Mouse (Mus musculus) thymus, adult 2 months (tissue): ENCODE data around the gene Zfp777. TPM values are rescaled to one million over a fixed set of nuclear protein-coding genes. Genes with fewer than 3 reads are reported as not detected.

Experiments
- DNase-seq: peaks from one replicate; pipeline ENCODE4 v3.0.0; 2021
- H3K27ac ChIP-seq: fragments of 200-500 bp; 2 replicates; pipeline ENCODE4 v1.5.1; 2012; ENCODE audit warnings: low read length, control low read depth; ENCODE audit not compliant: control insufficient read depth, insufficient read depth
- H3K27me3 ChIP-seq: fragments of 200-500 bp; 2 replicates; pipeline ENCODE4 v1.6.1; 2012; ENCODE audit warnings: mild to moderate bottlenecking, low read length, moderate library complexity, mixed read lengths; ENCODE audit not compliant: control insufficient read depth, insufficient read depth
- H3K36me3 ChIP-seq: fragments of 200-500 bp; 2 replicates; pipeline ENCODE4 v1.6.1; 2012; ENCODE audit warnings: mild to moderate bottlenecking, low read length, moderate library complexity; ENCODE audit not compliant: control insufficient read depth, insufficient read depth
- H3K4me1 ChIP-seq: fragments of 200-500 bp; replicated peaks from 2 replicates; pipeline ENCODE4 v1.6.1; 2012; ENCODE audit warnings: low read length; ENCODE audit not compliant: control insufficient read depth, insufficient read depth
- H3K4me3 ChIP-seq: fragments of 200-500 bp; 2 replicates; pipeline ENCODE4 v1.5.1; 2012; ENCODE audit warnings: mild to moderate bottlenecking, low read length, control low read depth, moderate library complexity; ENCODE audit not compliant: control insufficient read depth, insufficient read depth
- CTCF ChIP-seq: fragments of 200-500 bp; IDR thresholded peaks from 2 replicates; pipeline ENCODE4 v1.5.1; 2012; ENCODE audit warnings: mild to moderate bottlenecking, control low read depth, low read length, moderate library complexity, borderline replicate concordance; ENCODE audit not compliant: control insufficient read depth, poor library complexity, insufficient read depth; ENCODE audit errors: extremely low read depth
- POLR2A ChIP-seq: fragments of 200-500 bp; IDR thresholded peaks from 2 replicates; pipeline ENCODE4 v1.6.1; 2012; ENCODE audit warnings: mild to moderate bottlenecking, low read length, control low read depth, moderate library complexity; ENCODE audit not compliant: control insufficient read depth, poor library complexity, insufficient read depth; ENCODE audit errors: extremely low read depth
- WGBS: fragments of 180-500 bp; shearing (Covaris S2); methylation state at CpG from one replicate; pipeline ENCODE4 v1.1.7; 2018; 5-methylcytosine and 5-hydroxymethylcytosine counted together
- polyA plus RNA-seq: library from polyadenylated mRNA; depleted of rRNA; stranded (reverse); fragments of >200 nt; gene quantifications from 2 replicates; pipeline ENCODE4 v1.2.3, GENCODE M21; 2012

The Zfp777 gene
- polyA plus RNA-seq, 1 experiment = 45.5 TPM

DNA sequence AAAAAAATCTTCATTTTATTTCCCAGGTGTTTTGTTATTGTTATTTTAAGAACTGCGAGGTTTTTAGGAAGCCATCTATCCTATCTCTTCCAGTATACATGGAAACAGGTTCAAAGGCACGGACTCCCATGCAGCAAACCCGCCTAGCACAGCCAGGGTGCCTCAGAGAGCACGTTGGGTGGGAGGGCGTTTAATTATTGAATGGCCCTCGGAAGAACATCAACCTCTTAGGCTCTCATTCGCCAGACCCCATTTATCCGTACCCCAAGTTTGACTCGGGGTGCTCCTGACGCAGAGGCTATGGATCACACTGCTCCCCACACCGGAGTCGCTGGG is 1.6 kb downstream of the Zfp777 start:
- no peak overlapping the region for H3K27ac ChIP-seq
- H3K27me3 ChIP-seq = no peaks in the 10 kb centered on the region
- H3K4me3 ChIP-seq = peak overlapping the region; percentile 46
- 14% methylated on average over 12 of the region's 12 CpGs for WGBS
- TF ChIP-seq POLR2A (no peak), CTCF (no peak)
- no peak for DNase-seq
- peaks cover 13% of the 10 kb centered on the region for H3K4me1 ChIP-seq
- H3K36me3 ChIP-seq = peaks cover 21% of the 10 kb centered on the region

DNA sequence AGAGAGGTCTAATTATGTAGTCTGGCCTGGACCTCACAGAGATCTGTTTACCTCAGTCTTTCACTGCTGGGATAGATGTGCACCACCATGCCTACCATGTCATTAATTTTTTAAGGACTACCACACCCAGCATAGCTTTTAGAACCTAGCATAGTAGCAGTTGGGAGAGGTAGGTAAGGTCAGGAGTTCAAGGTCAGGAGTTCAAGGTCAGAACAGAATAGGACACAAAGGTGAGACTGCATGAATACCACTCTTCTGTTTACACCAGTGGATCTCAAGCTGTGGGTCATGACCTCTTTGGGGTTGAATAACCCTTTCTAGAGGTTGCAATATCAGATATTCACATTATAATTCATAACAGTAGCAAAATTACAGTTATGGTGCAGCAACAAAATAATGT is 16.1 kb downstream of the Zfp777 start:
- TF ChIP-seq CTCF = no peak
- no peak for TF ChIP-seq POLR2A
- Histone ChIP-seq H3K4me1 (no peaks in the 10 kb centered on the region), H3K4me3 (no peak overlapping the region), H3K27ac (no peak overlapping the region), H3K36me3 (peaks cover 53% of the 10 kb centered on the region), H3K27me3 (no peaks in the 10 kb centered on the region)
- no peak for DNase-seq

DNA sequence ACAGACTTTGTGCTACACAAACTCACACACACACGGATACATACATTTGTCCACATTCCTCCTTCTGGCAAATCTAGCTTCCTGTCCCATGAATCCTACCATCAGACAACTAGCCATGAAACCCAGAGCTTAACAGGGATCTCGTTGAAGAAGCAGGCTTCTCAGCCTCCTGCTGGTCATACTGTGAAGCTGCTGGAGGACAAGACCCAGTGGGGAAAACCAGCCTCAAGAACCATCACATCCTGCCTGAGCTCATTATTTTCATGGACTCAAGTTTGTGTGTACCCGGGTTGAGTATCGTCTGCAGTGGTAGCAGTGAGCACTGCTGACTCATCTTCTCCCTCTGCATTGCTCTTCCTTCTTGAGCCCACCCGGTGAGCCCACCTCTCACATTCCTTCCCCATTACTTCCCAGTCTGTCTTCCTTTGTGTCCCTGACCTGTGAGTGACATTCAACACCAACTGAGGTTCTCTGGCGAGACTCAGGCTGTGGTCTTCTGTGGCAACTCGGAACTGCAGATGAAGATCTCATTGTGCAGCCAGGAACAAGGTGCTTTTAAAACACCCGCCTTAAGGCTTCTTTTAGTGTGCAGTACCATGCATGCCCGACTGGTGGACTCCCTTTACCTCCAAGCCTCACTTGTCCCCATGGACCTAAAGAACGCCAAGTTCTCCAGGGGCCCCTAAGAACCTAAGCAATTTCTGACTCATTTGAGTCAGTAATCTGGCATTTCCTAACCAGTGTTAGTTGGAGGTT is 22.6 kb downstream of the Zfp777 start:
- H3K36me3 ChIP-seq = peaks cover 54% of the 10 kb centered on the region
- WGBS = 95% methylated on average over 10 of the region's 10 CpGs
- no peak overlapping the region for H3K4me3 ChIP-seq
- no peaks in the 10 kb centered on the region for H3K27me3 ChIP-seq
- H3K27ac ChIP-seq = no peak overlapping the region
- H3K4me1 ChIP-seq = no peaks in the 10 kb centered on the region
- no peak for DNase-seq
- TF ChIP-seq POLR2A (no peak), CTCF (no peak)

DNA sequence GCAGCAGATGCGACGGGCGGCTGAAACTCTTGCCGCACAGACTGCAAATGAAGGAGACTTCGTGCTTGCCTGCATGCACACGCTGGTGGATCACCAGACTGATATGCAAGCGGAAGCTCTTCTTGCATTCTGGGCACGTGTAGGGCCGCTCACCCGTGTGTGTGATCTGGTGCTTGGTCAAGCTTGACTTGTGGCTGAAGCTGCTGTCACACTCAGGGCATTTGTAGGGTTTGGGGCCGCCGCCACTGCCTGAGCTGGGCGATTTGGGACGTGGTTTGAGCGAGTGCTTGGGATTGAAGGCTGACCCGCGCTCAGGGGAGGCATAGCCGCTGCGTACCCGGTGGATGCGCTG is 23.7 kb downstream of the Zfp777 start:
- Histone ChIP-seq H3K27ac (no peak overlapping the region), H3K27me3 (no peaks in the 10 kb centered on the region), H3K4me3 (no peak overlapping the region), H3K36me3 (peaks cover 51% of the 10 kb centered on the region), H3K4me1 (no peaks in the 10 kb centered on the region)
- TF ChIP-seq POLR2A (no peak), CTCF (no peak)
- WGBS = 97% methylated on average over 21 of the region's 21 CpGs
- no peak for DNase-seq

DNA sequence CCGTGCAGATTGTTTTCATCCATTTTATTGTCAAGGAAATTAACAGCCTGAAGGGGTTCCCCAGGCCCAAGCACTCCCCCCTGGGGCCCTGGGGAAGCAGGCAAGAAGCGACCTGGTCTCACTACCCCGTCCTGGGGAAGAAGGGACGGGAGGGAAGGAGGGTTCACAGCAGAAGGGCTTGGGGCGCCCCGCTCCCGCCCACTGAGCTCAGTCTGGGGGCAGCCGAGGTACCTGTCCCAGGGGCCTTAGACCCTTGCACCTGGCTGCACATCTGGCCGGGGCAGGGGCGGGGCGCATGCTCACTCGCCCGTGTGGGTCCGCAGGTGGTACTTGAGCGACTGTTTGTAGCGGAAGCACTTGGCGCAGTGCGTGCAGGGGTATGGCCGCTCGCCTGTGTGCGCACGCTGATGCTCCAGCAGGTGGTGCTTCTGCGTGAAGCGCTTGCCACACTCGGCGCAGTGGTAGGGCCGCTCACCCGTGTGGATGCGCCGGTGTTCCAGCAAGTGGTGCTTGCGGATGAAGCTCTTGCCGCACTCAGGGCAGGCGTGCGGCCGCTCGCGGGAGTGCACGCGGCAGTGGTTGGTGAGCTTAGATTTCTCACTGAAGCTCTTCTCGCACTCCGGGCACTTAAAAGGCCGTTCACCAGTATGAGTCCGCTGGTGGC is 24.2 kb downstream of the Zfp777 start:
- no peak for DNase-seq
- Histone ChIP-seq H3K27me3 (no peaks in the 10 kb centered on the region), H3K4me1 (no peaks in the 10 kb centered on the region), H3K27ac (no peak overlapping the region), H3K36me3 (peaks cover 49% of the 10 kb centered on the region), H3K4me3 (no peak overlapping the region)
- no peak for TF ChIP-seq POLR2A
- TF ChIP-seq CTCF = no peak
- WGBS = 98% methylated on average over 43 of the region's 43 CpGs

DNA sequence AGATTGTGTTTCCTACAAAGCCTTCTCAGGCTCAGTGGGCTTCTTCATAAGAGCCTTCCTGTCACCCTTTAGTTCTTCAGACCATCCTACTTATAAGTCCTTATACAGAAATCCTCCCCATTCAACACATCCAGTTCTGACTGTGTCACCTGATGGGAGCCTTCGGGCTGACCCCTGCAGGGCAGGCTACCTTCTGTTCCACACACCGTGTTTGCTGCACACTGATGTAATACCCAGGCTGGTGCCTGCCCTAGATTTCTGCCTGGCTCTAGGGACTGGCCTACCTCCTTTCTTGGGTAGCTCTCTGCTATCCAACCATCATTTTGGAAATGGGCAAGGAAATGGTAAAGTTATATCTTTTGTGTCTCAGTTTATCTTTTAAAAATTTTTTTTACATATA is 26.0 kb downstream of the Zfp777 start:
- H3K4me1 ChIP-seq = no peaks in the 10 kb centered on the region
- no peak for TF ChIP-seq CTCF
- WGBS = 95% methylated on average over 2 of the region's 2 CpGs
- H3K36me3 ChIP-seq = peaks cover 32% of the 10 kb centered on the region
- H3K27ac ChIP-seq = no peak overlapping the region
- no peaks in the 10 kb centered on the region for H3K27me3 ChIP-seq
- no peak overlapping the region for H3K4me3 ChIP-seq
- DNase-seq = no peak
